Mouse (Mus musculus): Measurements from ENCODE around the gene Frmd4a. TPM values are rescaled to one million over a fixed set of nuclear protein-coding genes. Genes with fewer than 3 reads are reported as not detected.

The Frmd4a gene
- total RNA-seq, 1 experiment, result 9.3 TPM

- Histone ChIP-seq H3K9me3 (ENCODE audit: control insufficient read depth, insufficient read depth, low read depth, low read length) (no peaks in the 10 kb centered on the region), H3K4me1 (ENCODE audit: control insufficient read depth in 2 of 2, insufficient read depth in 2 of 2, low read length in 2 of 2, poor library complexity in 1 of 2) (no peaks in the 10 kb centered on the region), H3K27ac (ENCODE audit: insufficient read depth, low read depth, low read length, poor library complexity, severe bottlenecking) (no peak overlapping the region), H3K36me3 (ENCODE audit: control insufficient read depth, insufficient read depth, low read length, poor library complexity, severe bottlenecking) (no peaks in the 10 kb centered on the region), H3K4me3 (ENCODE audit: insufficient read depth in 1 of 2, low read depth in 1 of 2, low read length in 2 of 2, poor library complexity in 1 of 2, severe bottlenecking in 1 of 2) (no peak overlapping the region), H3K9ac (ENCODE audit: insufficient read depth, low read depth, low read length, poor library complexity, severe bottlenecking) (no peak overlapping the region)
- DNase-seq (ENCODE audit: low read depth, low spot score), result no peak
- in situ Hi-C loops (cut with MboI; ENCODE audit: low sequenced_read_pairs in 2 of 2, unreplicated experiment in 2 of 2), result no loop called here
- no peak for TF ChIP-seq CHD2 (IDR thresholded peaks at IDR 0.05; ENCODE audit: low read depth, low read length)
- TF ChIP-seq HCFC1 (IDR thresholded peaks at IDR 0.05; ENCODE audit: borderline replicate concordance, insufficient read depth, low read length), result no peak
- no peak for TF ChIP-seq MAFK (IDR thresholded peaks at IDR 0.05; ENCODE audit: insufficient read depth, low read depth, low read length)
- no peak for TF ChIP-seq ZC3H11A (IDR thresholded peaks at IDR 0.05; ENCODE audit: borderline replicate concordance, low read depth, low read length)
These were observed 172.8 kb downstream of the Frmd4a start for GRCm38 (mm10) chr2:4190345-4190744.

- no peak for TF ChIP-seq MAFK (IDR thresholded peaks at IDR 0.05; ENCODE audit: insufficient read depth, low read depth, low read length)
- no peak for TF ChIP-seq ZNF384 (IDR thresholded peaks at IDR 0.05; ENCODE audit: low read depth, low read length)
- no peak for TF ChIP-seq CHD2 (IDR thresholded peaks at IDR 0.05; ENCODE audit: low read depth, low read length)
- no peak for TF ChIP-seq HCFC1 (IDR thresholded peaks at IDR 0.05; ENCODE audit: borderline replicate concordance, insufficient read depth, low read length)
- TF ChIP-seq ZC3H11A (IDR thresholded peaks at IDR 0.05; ENCODE audit: borderline replicate concordance, low read depth, low read length), result no peak
- no peaks in the 10 kb centered on the region for H3K4me1 ChIP-seq (ENCODE audit: control insufficient read depth in 2 of 2, insufficient read depth in 2 of 2, low read length in 2 of 2, poor library complexity in 1 of 2)
- no peak overlapping the region for H3K9ac ChIP-seq (ENCODE audit: insufficient read depth, low read depth, low read length, poor library complexity, severe bottlenecking)
- no peak overlapping the region for H3K4me3 ChIP-seq (ENCODE audit: insufficient read depth in 1 of 2, low read depth in 1 of 2, low read length in 2 of 2, poor library complexity in 1 of 2, severe bottlenecking in 1 of 2)
- in situ Hi-C loops (cut with MboI; ENCODE audit: low sequenced_read_pairs in 2 of 2, unreplicated experiment in 2 of 2), result no loop called here
- H3K27ac ChIP-seq (ENCODE audit: insufficient read depth, low read depth, low read length, poor library complexity, severe bottlenecking), result no peak overlapping the region
- no peak for DNase-seq (ENCODE audit: low read depth, low spot score)
- no peaks in the 10 kb centered on the region for H3K9me3 ChIP-seq (ENCODE audit: control insufficient read depth, insufficient read depth, low read depth, low read length)
- H3K36me3 ChIP-seq (ENCODE audit: control insufficient read depth, insufficient read depth, low read length, poor library complexity, severe bottlenecking), result no peaks in the 10 kb centered on the region
These were observed 173.5 kb downstream of the Frmd4a start for GRCm38 (mm10) chr2:4190995-4191394.

- in situ Hi-C loops (cut with MboI; ENCODE audit: low sequenced_read_pairs in 2 of 2, unreplicated experiment in 2 of 2), result no loop called here
- H3K27ac ChIP-seq (ENCODE audit: insufficient read depth, low read depth, low read length, poor library complexity, severe bottlenecking), result no peak overlapping the region
- no peaks in the 10 kb centered on the region for H3K4me1 ChIP-seq (ENCODE audit: control insufficient read depth in 2 of 2, insufficient read depth in 2 of 2, low read length in 2 of 2, poor library complexity in 1 of 2)
- H3K9me3 ChIP-seq (ENCODE audit: control insufficient read depth, insufficient read depth, low read depth, low read length), result no peaks in the 10 kb centered on the region
- H3K36me3 ChIP-seq (ENCODE audit: control insufficient read depth, insufficient read depth, low read length, poor library complexity, severe bottlenecking), result no peaks in the 10 kb centered on the region
- no peak for DNase-seq (ENCODE audit: low read depth, low spot score)
- no peak overlapping the region for H3K9ac ChIP-seq (ENCODE audit: insufficient read depth, low read depth, low read length, poor library complexity, severe bottlenecking)
- H3K4me3 ChIP-seq (ENCODE audit: insufficient read depth in 1 of 2, low read depth in 1 of 2, low read length in 2 of 2, poor library complexity in 1 of 2, severe bottlenecking in 1 of 2), result no peak overlapping the region
- TF ChIP-seq ZC3H11A (IDR thresholded peaks at IDR 0.05; ENCODE audit: borderline replicate concordance, low read depth, low read length) (no peak), ZNF384 (IDR thresholded peaks at IDR 0.05; ENCODE audit: low read depth, low read length) (no peak), CHD2 (IDR thresholded peaks at IDR 0.05; ENCODE audit: low read depth, low read length) (no peak), MAFK (IDR thresholded peaks at IDR 0.05; ENCODE audit: insufficient read depth, low read depth, low read length) (no peak), HCFC1 (IDR thresholded peaks at IDR 0.05; ENCODE audit: borderline replicate concordance, insufficient read depth, low read length) (no peak)
These were observed 175.7 kb downstream of the Frmd4a start for GRCm38 (mm10) chr2:4193206-4193605.

GRCm38 (mm10) chr2:4194324-4195014, 177.0 kb downstream of the Frmd4a start:
- H3K27ac ChIP-seq (ENCODE audit: insufficient read depth, low read depth, low read length, poor library complexity, severe bottlenecking), result no peak overlapping the region
- in situ Hi-C loops (cut with MboI; ENCODE audit: low sequenced_read_pairs in 2 of 2, unreplicated experiment in 2 of 2), result no loop called here
- no peak overlapping the region for H3K9ac ChIP-seq (ENCODE audit: insufficient read depth, low read depth, low read length, poor library complexity, severe bottlenecking)
- no peak overlapping the region for H3K4me3 ChIP-seq (ENCODE audit: insufficient read depth in 1 of 2, low read depth in 1 of 2, low read length in 2 of 2, poor library complexity in 1 of 2, severe bottlenecking in 1 of 2)
- H3K4me1 ChIP-seq (ENCODE audit: control insufficient read depth in 2 of 2, insufficient read depth in 2 of 2, low read length in 2 of 2, poor library complexity in 1 of 2), result no peaks in the 10 kb centered on the region
- H3K36me3 ChIP-seq (ENCODE audit: control insufficient read depth, insufficient read depth, low read length, poor library complexity, severe bottlenecking), result no peaks in the 10 kb centered on the region
- TF ChIP-seq HCFC1 (IDR thresholded peaks at IDR 0.05; ENCODE audit: borderline replicate concordance, insufficient read depth, low read length) (no peak), MAFK (IDR thresholded peaks at IDR 0.05; ENCODE audit: insufficient read depth, low read depth, low read length) (no peak), CHD2 (IDR thresholded peaks at IDR 0.05; ENCODE audit: low read depth, low read length) (no peak), ZC3H11A (IDR thresholded peaks at IDR 0.05; ENCODE audit: borderline replicate concordance, low read depth, low read length) (no peak), ZNF384 (IDR thresholded peaks at IDR 0.05; ENCODE audit: low read depth, low read length) (no peak)
- no peak for DNase-seq (ENCODE audit: low read depth, low spot score)
- no peaks in the 10 kb centered on the region for H3K9me3 ChIP-seq (ENCODE audit: control insufficient read depth, insufficient read depth, low read depth, low read length)

Measured in ES-E14 (cell line).